Mouse (Mus musculus) cerebellum, adult (tissue): Measurements from ENCODE around the gene Dnaaf5.

ENCODE experiments used
- ATAC-seq: cut with Nextera tagmentation; 2 replicates; pipeline ENCODE4 v1.9.2; 2017; ENCODE audit warnings: mild to moderate bottlenecking, moderate library complexity, mixed read lengths; ENCODE audit not compliant: insufficient number of reproducible peaks, low FRiP score, low TSS enrichment

Dnaaf5 gene

GRCm38 (mm10) chr5:139149681-139150602 lies at the start of gene Dnaaf5, which contains the start of gene Prkar1b:
Gene Dnaaf5 (plus strand): TSS chr5:139150223.
Gene Prkar1b (minus strand): TSS chr5:139150001.
- ATAC-seq = peak; percentile 88

DNA sequence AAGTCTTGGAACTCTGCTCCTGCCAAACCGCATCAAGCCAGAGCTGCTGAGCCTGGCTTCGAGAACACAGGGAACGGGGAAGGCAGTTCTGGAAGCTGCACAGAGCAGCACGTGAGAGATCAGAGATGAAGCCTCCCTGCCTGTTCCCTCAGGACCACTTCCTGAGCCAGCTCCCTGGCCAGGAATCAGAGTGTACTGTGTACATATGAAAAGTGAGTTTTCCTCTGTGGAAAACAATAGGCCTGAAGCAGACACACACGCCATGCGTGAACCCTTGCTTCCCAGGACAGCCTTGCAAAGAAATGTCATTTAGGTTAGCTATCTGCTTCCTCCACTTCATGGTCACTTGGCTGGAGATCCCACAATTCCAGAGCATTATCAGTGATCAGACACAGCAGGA lies 48.2 kb upstream of the Dnaaf5 start:
- no peak for ATAC-seq

- peak; percentile 40; the same call in 1 of the 2 replicates for ATAC-seq
Measured at GRCm38 (mm10) chr5:139107815-139108214, 42.2 kb upstream of the Dnaaf5 start.

GRCm38 (mm10) chr5:139110140-139110855 lies 39.7 kb upstream of the Dnaaf5 start:
- ATAC-seq = no peak

DNA sequence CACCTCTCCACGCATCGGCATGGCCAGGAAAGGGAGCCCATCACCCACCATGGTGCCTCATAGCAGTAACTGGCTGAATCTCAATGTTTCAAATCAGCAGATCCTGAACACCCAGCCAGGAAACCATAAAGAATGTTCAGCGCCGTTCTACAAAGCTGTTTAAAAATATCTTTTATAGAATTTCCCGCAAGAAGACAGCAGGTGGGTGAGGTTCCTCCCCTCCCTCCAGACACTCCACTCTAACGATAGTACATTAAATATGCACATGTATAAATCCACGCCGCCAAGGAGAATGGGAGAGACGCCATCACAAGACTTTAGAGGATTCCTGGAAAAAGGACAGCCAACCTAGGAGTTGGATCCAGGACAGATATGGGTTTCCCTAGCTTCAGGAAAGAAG lies 38.0 kb upstream of the Dnaaf5 start:
- no peak for ATAC-seq

- no peak for ATAC-seq
Measured at GRCm38 (mm10) chr5:139112418-139112817, 37.6 kb upstream of the Dnaaf5 start.

DNA sequence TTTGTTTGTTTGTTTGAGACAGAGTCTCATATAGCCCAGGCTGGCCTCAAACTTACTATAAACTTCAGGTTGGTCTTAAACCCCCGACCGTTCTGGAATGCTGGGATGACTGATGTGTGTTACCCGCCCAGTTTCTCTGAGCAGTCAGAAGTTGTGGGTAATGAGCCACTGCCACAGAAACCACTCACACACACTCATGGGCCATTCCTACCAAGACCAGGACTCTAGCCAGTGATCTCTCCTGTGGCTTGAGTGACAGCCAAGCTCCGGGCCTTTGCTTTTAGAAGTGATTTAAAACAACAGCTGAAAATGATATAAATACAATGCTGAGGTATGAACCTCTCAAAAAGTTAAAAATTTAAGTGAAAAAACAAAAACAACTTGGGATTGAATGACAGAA lies 35.1 kb upstream of the Dnaaf5 start:
- no peak for ATAC-seq

GRCm38 (mm10) chr5:139115507-139115906 lies 34.5 kb upstream of the Dnaaf5 start:
- no peak for ATAC-seq

GRCm38 (mm10) chr5:139118139-139118960 lies 31.7 kb upstream of the Dnaaf5 start:
- ATAC-seq = no peak

DNA sequence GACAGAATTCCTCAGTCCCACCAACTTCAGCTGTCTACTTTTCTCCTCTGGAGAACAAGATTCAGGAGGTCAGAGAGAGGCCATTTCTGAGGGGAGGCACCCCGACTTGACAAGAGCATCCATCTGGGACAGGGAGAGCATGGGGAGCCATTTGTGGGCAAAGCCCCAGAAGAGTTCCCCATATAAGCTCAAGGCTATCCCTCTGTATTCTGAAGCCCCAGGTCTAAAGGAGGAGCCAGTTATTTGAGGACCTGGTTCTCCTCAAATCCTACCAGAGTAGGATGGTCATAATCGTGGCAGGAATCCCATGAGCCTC lies 31.1 kb upstream of the Dnaaf5 start:
- ATAC-seq = no peak

DNA sequence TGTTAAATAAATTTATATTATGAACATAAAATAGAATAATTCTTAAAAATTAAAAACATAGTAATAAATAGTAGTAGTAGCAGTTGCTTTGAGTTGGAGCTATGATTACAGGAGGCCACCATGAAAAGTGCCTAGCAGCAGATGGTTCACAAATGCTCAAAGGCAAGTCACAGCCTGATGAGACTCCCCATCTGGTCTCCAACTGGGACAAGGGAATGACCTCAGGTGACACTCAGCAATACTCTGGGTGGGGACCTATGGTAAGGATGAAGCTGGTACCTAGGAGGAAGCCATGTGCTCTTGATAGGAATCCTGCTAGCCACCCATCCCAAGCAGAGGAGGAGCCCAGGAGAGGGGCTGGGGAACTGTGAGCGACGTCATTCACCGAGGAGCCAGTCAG lies 24.3 kb upstream of the Dnaaf5 start:
- no peak for ATAC-seq

DNA sequence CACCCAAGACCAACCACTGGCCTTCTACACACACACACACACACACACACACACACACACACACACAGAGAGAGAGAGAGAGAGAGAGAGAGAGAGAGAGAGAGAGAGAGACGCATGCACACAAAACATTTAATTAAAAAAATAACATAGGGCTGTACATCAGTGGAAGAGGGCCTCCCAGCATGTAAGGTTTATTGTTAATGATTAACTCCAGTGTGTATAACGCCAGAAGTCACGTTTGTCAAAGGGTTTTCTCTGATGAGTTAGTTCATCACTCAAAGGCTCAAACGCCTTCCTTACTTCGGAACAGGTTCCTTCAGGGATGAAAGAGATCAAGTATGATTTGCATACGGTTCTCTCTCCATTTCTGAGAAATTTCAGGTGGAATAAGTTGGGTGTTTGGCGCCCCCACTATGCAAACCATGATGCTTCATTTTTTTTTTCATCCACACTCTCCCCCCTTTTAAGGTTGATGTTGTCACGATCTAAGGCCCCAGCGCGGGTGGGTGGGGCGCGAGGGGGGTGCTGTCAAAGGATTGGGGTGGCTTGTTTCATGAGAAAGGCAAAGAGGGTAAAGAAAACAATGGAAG lies 21.5 kb upstream of the Dnaaf5 start:
- no peak for ATAC-seq

DNA sequence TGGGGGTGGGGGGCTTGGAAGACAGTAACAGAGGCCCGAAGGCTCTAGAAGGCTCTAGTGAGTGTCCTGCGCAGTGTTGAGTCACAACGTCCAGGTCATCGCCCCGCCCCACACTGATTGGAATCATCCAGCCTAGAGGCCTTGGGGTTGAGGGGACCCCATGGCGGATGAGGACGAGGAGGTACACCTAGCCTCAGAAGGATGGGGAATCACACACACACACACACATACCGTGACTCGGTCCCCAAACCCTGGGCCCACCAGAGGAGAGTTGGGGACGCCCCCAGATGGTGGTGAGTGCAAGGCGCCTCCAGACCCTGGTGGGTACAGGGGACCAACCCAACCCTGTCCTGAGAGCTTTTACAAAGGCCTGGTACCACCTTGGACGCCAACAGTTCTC lies 20.9 kb upstream of the Dnaaf5 start:
- no peak for ATAC-seq

- peak; percentile 79 for ATAC-seq
Measured at GRCm38 (mm10) chr5:139129572-139130151, 20.4 kb upstream of the Dnaaf5 start.

GRCm38 (mm10) chr5:139130351-139130750 lies 19.7 kb upstream of the Dnaaf5 start:
- no peak for ATAC-seq

DNA sequence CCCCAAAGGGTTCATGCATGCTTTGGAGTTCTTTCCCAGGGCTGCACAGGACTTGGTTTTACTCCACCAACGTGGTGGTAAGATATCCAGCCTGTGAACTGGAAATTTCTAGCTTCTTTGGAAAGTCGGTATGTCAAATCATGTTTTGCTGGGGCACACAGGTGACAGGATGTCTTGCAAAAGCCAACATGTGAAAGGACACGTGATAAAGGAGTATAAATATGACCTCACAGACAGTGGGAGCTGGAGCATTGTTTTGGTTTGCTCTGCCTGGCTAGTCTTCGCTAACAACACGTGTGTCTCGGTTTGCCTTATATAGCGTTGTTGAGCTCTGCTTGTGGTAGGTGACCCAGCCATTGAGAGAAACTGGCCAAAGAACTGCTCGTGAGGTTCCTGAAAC lies 15.5 kb upstream of the Dnaaf5 start:
- ATAC-seq = no peak

DNA sequence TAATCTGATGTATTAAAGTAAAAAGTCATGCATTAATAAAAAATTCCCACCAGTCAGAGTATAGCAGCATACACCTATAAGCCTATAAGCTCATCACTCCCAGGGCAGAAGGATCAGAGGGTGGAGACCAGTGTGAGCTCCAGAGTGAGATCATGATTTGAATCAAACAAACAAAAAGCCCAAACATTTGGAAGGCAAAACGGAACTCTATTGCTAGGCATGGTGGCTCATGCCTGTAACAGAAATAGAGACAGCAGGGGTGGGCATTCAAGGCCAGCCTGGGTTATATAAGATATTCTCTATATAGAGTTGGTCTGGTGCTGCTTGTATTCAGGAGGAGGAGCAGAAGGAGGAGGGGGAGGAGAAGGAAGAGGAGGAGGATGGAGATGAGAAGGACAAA lies 13.7 kb upstream of the Dnaaf5 start:
- no peak for ATAC-seq

DNA sequence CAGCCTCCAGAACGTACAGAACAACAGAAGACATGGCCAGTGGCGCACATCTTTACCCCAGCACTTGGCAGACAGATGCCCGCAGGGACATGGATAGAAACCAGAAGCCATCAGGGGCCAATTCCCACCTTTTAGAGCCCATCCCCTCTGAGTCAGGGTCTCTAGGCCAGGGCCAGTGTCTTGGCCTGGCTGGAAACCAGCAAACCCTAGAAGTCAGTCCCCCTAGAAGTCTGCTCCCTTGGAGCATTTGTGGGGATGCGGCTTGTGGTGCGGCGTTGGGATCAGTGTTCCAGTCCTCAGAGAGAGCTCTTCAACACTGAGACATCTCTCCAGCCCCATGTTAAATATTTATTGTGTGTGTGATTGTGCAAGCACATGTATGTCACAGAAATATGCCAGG lies 12.8 kb upstream of the Dnaaf5 start:
- ATAC-seq = no peak

GRCm38 (mm10) chr5:139138261-139138925 lies 11.6 kb upstream of the Dnaaf5 start:
- peak; percentile 77 for ATAC-seq
